Mouse (Mus musculus): Measurements from ENCODE around the gene Itgae. TPM values are rescaled to one million over a fixed set of nuclear protein-coding genes. Genes with fewer than 3 reads are reported as not detected.

Itgae gene
- total and polyA plus RNA-seq, 3 experiments, result 0.14 to 0.37 (median 0.16) TPM

DNA sequence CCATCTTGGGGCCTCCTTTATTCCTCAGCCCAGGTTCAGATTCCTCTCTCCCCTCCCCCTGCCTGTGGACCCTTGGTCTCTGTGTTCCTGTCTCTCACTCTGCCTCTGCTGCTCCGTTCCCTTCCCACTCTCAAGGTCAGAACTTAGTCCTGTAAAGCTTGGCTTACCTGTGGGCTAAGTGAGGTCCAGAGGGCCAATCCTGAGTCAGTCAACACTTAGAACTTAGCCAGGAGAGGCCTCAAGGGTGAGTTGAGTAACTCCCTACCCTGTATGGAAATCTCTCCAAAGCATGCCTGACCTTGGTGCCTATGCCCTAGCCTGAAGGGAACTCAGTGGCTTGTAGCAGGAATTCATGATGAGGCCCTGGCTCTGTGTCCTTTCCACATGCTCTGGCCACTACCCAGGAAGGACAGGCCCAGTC, 53.9 kb downstream of the Itgae start:
- WGBS, result 68% methylated on average over 1 of the region's 1 CpGs
- no peak for TF ChIP-seq CTCF (IDR thresholded peaks at IDR 0.05)
- no peak for TF ChIP-seq POLR2A (IDR thresholded peaks at IDR 0.05; ENCODE audit: insufficient read depth, low read depth, low read length)
- no peak for TF ChIP-seq EP300 (IDR thresholded peaks at IDR 0.05; ENCODE audit: insufficient read depth, low read depth, low read length)
- H3K4me1 ChIP-seq (ENCODE audit: control insufficient read depth, insufficient read depth, low read length), result no peaks in the 10 kb centered on the region
- H3K4me3 ChIP-seq, result no peak overlapping the region
- no peak overlapping the region for H3K27ac ChIP-seq
- no peak for DNase-seq
- H3K79me2 ChIP-seq (replicated peaks; ENCODE audit: control insufficient read depth, insufficient read depth, low read length), result no peaks in the 10 kb centered on the region
- H3K27me3 ChIP-seq (ENCODE audit: control insufficient read depth, insufficient read depth, low read length), result no peaks in the 10 kb centered on the region
- intact Hi-C loops (cut with DNase I), result no loop called here
- H3K9ac ChIP-seq (ENCODE audit: low read depth, low read length), result no peak overlapping the region
- no peaks in the 10 kb centered on the region for H3K36me3 ChIP-seq (ENCODE audit: control insufficient read depth, insufficient read depth, low read length)

DNA sequence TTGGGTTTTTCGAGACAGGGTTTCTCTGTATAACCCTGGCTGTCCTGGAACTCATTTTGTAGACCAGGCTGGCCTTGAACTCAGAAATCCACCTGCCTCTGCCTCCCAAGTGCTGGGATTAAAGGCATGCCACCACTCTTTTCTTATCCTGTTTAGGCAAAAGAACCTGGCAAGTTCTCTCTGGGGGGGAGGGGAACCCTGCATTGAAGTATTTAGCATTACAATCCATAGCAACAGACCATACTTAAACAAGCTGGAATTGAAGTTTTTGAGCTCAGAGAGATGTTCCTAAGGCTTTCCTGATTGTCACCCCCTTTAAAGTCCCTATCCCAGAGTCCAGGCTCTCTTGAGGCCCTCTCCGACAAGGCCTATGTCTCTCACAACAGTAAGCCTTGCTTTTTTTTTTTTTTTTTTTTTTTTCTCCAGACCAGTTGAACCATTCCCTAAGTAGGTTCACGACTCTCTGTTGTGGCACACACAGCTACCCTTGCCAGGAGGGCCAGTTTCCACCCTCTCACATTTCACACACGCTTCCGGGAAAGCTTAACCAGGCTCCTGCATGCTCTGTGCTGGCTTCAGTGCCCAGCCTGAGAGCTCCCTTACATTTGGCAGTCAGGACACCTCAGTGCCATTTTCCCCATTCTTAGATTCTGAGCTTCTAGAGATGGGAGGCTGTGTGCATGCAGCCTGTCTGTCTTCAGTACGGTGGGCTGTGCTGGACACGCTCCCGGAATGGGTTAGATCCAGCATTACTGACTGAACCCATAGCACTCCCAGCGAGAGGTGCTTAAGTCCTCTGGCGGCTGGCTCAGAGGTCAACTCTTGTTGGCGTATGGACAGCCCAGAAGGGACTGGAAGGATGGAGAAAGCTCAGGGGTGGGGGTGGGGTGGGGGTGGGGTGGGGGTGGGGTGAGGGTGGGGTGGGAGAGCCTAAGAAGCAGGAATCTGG, 55.9 kb downstream of the Itgae start:
- intact Hi-C loops (cut with DNase I), result no loop called here
- TF ChIP-seq POLR2A (IDR thresholded peaks at IDR 0.05; ENCODE audit: insufficient read depth, low read depth, low read length), result no peak
- no peak for TF ChIP-seq CTCF (IDR thresholded peaks at IDR 0.05)
- TF ChIP-seq EP300 (IDR thresholded peaks at IDR 0.05; ENCODE audit: insufficient read depth, low read depth, low read length), result no peak

DNA sequence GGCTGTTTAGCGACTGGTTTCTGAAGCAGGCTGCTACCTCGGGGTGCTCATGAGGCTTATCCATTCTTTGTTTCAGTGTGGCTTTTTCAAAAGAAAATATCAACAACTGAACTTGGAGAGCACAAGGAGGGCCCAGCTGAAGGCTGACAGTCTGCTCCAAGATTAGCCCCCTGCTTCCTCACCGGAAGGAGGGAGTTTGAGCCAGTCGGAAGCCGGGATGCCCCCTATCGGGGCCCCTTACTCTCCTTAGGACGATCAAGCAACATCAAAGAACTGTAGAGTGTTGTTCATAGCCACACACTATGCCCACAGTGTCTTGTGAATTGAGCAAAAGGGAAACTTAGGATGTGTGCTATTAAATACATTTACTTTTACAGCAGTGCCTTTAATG, 56.6 kb downstream of the Itgae start:
- H3K27ac ChIP-seq, result no peak overlapping the region
- no peak for TF ChIP-seq POLR2A (IDR thresholded peaks at IDR 0.05; ENCODE audit: insufficient read depth, low read depth, low read length)
- TF ChIP-seq CTCF (IDR thresholded peaks at IDR 0.05), result no peak
- no peak for TF ChIP-seq EP300 (IDR thresholded peaks at IDR 0.05; ENCODE audit: insufficient read depth, low read depth, low read length)
- no peak overlapping the region for H3K9ac ChIP-seq (ENCODE audit: low read depth, low read length)
- intact Hi-C loops (cut with DNase I), result no loop called here
- H3K4me1 ChIP-seq (ENCODE audit: control insufficient read depth, insufficient read depth, low read length), result no peaks in the 10 kb centered on the region
- DNase-seq, result no peak
- no peaks in the 10 kb centered on the region for H3K79me2 ChIP-seq (replicated peaks; ENCODE audit: control insufficient read depth, insufficient read depth, low read length)
- H3K36me3 ChIP-seq (ENCODE audit: control insufficient read depth, insufficient read depth, low read length), result no peaks in the 10 kb centered on the region
- H3K4me3 ChIP-seq, result no peak overlapping the region
- WGBS, result 55% methylated on average over 7 of the region's 7 CpGs
- no peaks in the 10 kb centered on the region for H3K27me3 ChIP-seq (ENCODE audit: control insufficient read depth, insufficient read depth, low read length)

More for the DNA sequence above, 55.9 kb downstream of the Itgae start:
- no peaks in the 10 kb centered on the region for H3K36me3 ChIP-seq (ENCODE audit: control insufficient read depth, insufficient read depth, low read length)
- H3K27me3 ChIP-seq (ENCODE audit: control insufficient read depth, insufficient read depth, low read length), result no peaks in the 10 kb centered on the region
- DNase-seq, result no peak
- H3K9ac ChIP-seq (ENCODE audit: low read depth, low read length), result no peak overlapping the region
- 66% methylated on average over 11 of the region's 11 CpGs for WGBS
- H3K4me3 ChIP-seq, result no peak overlapping the region
- no peak overlapping the region for H3K27ac ChIP-seq
- H3K79me2 ChIP-seq (replicated peaks; ENCODE audit: control insufficient read depth, insufficient read depth, low read length), result no peaks in the 10 kb centered on the region
- no peaks in the 10 kb centered on the region for H3K4me1 ChIP-seq (ENCODE audit: control insufficient read depth, insufficient read depth, low read length)

DNA sequence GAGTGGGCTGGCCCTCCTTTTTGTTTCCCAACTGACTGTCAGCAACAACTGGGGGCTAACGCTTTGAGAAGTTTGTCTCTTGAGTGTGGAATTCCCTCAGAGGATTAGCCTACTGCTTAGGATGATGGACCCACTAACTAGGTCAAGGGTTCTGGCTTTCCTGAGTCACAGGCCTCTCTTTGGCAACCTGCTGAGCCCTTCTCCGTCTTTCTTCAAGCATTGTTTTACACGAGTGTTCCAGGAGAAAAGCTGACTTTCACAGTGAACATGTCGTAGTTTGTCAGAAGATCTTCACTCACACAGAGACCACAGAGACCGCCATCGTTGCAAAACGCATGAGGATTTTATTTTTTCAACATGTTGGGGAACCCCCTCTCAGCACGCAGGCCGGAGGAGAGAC, 57.8 kb downstream of the Itgae start:
- no peaks in the 10 kb centered on the region for H3K79me2 ChIP-seq (replicated peaks; ENCODE audit: control insufficient read depth, insufficient read depth, low read length)
- no peak for DNase-seq
- no peaks in the 10 kb centered on the region for H3K27me3 ChIP-seq (ENCODE audit: control insufficient read depth, insufficient read depth, low read length)
- no peaks in the 10 kb centered on the region for H3K4me1 ChIP-seq (ENCODE audit: control insufficient read depth, insufficient read depth, low read length)
- H3K9ac ChIP-seq (ENCODE audit: low read depth, low read length), result no peak overlapping the region
- H3K36me3 ChIP-seq (ENCODE audit: control insufficient read depth, insufficient read depth, low read length), result no peaks in the 10 kb centered on the region
- TF ChIP-seq POLR2A (IDR thresholded peaks at IDR 0.05; ENCODE audit: insufficient read depth, low read depth, low read length), result no peak
- no peak for TF ChIP-seq CTCF (IDR thresholded peaks at IDR 0.05)
- TF ChIP-seq EP300 (IDR thresholded peaks at IDR 0.05; ENCODE audit: insufficient read depth, low read depth, low read length), result no peak
- H3K4me3 ChIP-seq, result no peak overlapping the region
- intact Hi-C loops (cut with DNase I), result no loop called here
- no peak overlapping the region for H3K27ac ChIP-seq
- 82% methylated on average over 9 of the region's 9 CpGs for WGBS

DNA sequence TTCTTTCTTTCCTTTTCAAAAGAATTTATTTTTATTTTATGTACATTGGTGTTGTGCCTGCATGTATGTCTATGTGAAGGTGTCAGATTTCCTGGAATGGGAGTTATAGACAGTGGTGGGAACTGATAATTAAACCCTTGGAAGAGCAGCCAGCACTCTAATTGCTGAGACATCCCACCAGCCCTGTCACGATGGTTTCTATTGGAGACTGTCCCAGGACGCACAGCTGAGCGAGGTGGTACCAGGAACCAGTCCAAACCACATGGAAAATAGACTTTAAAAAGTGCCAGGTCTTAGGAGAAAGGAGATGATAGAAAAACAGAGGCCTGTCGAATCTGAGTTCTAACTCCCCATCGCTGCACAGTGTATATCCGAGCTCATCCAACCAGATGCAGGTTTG, 64.7 kb downstream of the Itgae start:
- H3K27me3 ChIP-seq (ENCODE audit: control insufficient read depth, insufficient read depth, low read length), result no peaks in the 10 kb centered on the region
- WGBS, result 63% methylated on average over 6 of the region's 6 CpGs
- intact Hi-C loops (cut with DNase I), result no loop called here
- no peak overlapping the region for H3K27ac ChIP-seq
- no peaks in the 10 kb centered on the region for H3K36me3 ChIP-seq (ENCODE audit: control insufficient read depth, insufficient read depth, low read length)
- no peak for DNase-seq
- TF ChIP-seq POLR2A (IDR thresholded peaks at IDR 0.05; ENCODE audit: insufficient read depth, low read depth, low read length), result no peak
- no peak for TF ChIP-seq EP300 (IDR thresholded peaks at IDR 0.05; ENCODE audit: insufficient read depth, low read depth, low read length)
- no peak for TF ChIP-seq CTCF (IDR thresholded peaks at IDR 0.05)
- H3K9ac ChIP-seq (ENCODE audit: low read depth, low read length), result no peak overlapping the region
- no peaks in the 10 kb centered on the region for H3K4me1 ChIP-seq (ENCODE audit: control insufficient read depth, insufficient read depth, low read length)
- no peak overlapping the region for H3K4me3 ChIP-seq
- H3K79me2 ChIP-seq (replicated peaks; ENCODE audit: control insufficient read depth, insufficient read depth, low read length), result no peaks in the 10 kb centered on the region
